Mouse (Mus musculus) hematopoietic stem cell, adult 5-6 weeks (primary cell): ENCODE data around the gene Sox30. TPM values are rescaled to one million over a fixed set of nuclear protein-coding genes. Genes with fewer than 3 reads are reported as not detected.

Experiments used
- ATAC-seq, 2 experiments: fragments of 125-278 bp in 1 of 2; replicated peaks in 1 of 2; 2 replicates each; pipeline ENCODE4 v1.8.0; 2016 to 2017; ENCODE audit warnings: inconsistent platforms in 2 of 2, mild to moderate bottlenecking in 2 of 2, moderate number of reproducible peaks in 2 of 2, low read depth in 1 of 2, moderate TSS enrichment in 1 of 2; ENCODE audit not compliant: low FRiP score in 2 of 2, poor library complexity in 2 of 2, severe bottlenecking in 2 of 2, insufficient read depth in 1 of 2, low TSS enrichment in 1 of 2
- total RNA-seq: library from RNA; stranded (forward); fragments of 172-1452, 232-1000 nt; gene quantifications from 2 replicates; pipeline ENCODE4 v1.2.3, GENCODE M21; 2017

Gene Sox30
- total RNA-seq, 1 experiment from 2014 or later = not detected

DNA sequence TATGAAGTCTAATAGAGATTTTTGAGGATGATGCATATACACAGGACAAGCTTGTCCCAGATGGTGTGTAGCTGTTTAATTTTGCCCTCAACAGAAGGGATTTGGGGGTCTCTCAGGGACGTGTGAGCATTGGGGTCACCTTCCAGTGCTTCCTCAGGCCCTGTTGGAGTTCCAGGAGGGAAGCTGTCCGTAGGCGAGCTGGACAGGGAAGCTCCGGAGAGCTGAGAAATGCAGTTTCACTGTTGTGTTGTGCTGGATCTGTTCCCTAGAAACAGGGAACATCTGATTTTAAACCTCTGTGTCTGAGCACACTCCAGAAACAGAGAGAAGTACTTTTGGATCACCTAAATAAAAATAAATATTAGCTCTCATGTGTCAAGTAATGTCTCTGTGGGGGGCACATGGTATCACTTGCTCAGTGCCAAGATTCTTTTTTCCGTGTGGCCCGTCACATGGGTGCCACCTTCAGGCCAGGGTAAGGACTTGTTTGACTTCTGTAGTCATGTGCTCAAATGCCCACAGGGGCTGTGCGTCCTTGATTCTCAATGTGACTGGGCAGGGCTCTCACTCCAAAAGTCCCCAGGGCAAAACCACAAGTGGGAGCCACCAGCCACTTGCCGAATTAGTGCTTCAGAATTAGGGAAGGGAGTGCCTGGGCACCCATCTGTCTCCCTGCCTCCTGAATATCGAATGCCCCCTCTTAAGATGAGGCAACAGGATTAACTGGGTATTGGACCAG is 83.1 kb downstream of the Sox30 start:
- ATAC-seq = peak; percentile 55 to 61; a peak in 2 of 4 replicates

DNA sequence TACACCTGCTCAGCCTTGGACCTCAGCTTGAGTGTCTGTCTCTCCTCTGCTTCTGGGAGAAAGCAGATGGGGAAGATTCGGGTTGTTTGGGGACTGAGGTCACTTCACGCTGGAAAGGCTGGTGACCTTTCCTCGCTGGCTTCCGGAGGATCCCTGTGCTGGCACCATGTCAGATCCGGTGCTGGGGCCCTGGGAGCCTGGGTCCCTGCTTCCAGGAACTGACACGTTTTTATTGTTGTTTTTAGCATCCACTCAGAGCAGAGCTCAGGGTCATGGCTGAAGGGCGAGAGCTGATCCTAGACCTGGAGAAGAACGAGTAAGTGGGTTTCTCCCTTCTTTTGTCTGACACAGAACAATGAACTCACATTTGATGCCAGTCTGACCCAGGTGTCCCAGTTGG is 84.7 kb downstream of the Sox30 start:
- ATAC-seq = no peak

- no peak for ATAC-seq
Observed at GRCm38 (mm10) chr11:46065201-46066011, 85.3 kb downstream of the Sox30 start.

Other genes starting within 250 kb of the Sox30 start
- gene Clint1, start 128.3 kb upstream of the Sox30 start, total RNA-seq = 126 and 161 TPM in 2 replicates
- 4.2 and 4.6 TPM in 2 replicates for gene Lsm11, start 35.4 kb upstream of the Sox30 start, total RNA-seq
- 23.2 and 29.3 TPM in 2 replicates for gene Thg1l, start 24.8 kb upstream of the Sox30 start, total RNA-seq
- gene Gm12166, start 72.0 kb downstream of the Sox30 start, total RNA-seq = 4.3 and 13.2 TPM in 2 replicates
- 1.4 and 4.2 TPM in 2 replicates for gene Adam19, start 75.7 kb downstream of the Sox30 start, total RNA-seq
- not detected in 2 replicates for gene Nipal4, start 186.2 kb downstream of the Sox30 start, total RNA-seq